Mouse (Mus musculus): ENCODE results near the gene Ap1ar.
A peak's percentile ranks its signal among the peaks of the same experiment; 100 is the strongest.

The Ap1ar gene

DNA sequence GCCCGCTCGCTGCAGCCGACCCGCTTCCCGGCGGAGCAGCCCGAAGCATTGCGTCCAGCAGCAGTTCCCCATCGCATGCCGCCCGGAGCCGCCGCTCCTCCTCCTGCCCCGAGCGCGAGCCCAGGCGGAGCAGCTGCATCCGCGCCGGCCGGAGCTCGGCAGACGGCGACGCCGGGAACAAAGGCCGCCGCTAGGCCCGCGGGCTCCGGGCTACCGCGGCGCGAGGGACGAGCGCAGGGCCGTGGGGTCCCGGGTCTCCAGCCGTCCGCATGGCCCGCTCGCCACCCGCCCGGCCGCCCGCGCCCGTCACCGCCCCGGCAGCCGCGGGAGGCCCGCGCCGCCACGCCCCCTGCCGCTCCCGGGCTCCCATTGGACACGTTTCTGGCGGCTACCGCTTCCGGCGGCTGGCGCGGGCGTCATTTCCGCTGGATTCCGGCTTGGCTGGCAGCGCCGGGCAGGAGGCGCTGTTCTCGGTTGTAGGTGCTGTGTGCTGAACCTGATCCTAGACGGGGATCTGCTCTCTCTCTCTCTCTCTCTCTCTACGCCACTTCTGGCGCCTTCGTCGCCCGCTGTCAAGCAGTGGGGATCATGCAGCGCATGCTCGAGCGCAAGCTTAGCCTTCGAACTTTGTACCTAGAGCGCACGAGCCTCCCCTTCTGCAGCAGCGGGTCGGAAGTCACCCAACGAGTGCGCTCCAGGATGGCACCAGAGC, at the start of gene Ap1ar:
Gene Ap1ar (minus strand): TSS at position 370 of the 712 bp plus-strand sequence.
- peak; percentile 97 for ATAC-seq (ENCODE audit: low TSS enrichment)

DNA sequence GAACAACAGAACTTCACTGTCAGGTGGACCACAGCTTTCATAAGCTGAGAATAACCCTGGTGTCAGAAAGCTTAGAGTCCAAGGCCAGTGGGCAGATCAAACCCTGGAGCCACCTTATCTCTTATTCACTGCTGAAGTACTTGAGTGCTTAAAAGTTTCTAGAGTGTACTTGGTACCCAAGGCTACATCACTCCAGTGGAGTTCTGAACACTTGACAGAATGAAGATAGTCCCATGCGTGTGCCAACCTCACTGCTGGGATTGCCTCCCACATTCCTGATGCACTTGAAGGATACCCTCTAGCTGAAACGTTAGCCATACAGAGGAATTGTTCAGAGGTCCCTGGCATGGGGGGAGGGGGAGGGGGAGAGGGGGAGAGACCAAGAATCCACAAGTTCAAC, 44.4 kb upstream of the Ap1ar start:
- ATAC-seq (ENCODE audit: low TSS enrichment) = no peak

DNA sequence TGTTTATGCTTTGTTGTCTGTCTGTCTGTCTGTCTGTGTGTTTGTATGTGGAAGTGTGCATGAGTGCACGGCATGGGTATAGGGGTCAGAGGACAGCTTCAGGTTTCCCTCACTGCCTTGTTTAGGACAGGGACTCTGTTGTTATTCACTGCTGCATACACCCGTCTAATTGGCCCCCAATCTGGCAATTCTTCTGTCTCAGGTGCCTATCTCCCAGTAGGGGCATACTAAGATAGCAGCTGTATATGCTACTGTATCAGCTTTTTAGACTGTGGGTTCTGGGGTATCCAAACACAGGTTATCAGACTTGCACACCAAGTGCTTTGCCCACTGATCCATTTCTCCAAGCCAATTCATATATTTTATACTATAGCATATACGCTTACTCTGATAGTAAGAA, 42.6 kb upstream of the Ap1ar start:
- ATAC-seq (ENCODE audit: low TSS enrichment) = no peak

- no peak for ATAC-seq (ENCODE audit: low TSS enrichment)
Observed at GRCm38 (mm10) chr3:127875509-127875908, 38.2 kb upstream of the Ap1ar start.

- no peak for ATAC-seq (ENCODE audit: low TSS enrichment)
Observed at GRCm38 (mm10) chr3:127875059-127875458, 37.7 kb upstream of the Ap1ar start.

GRCm38 (mm10) chr3:127874254-127874883, 37.0 kb upstream of the Ap1ar start:
- ATAC-seq (ENCODE audit: low TSS enrichment) = no peak

DNA sequence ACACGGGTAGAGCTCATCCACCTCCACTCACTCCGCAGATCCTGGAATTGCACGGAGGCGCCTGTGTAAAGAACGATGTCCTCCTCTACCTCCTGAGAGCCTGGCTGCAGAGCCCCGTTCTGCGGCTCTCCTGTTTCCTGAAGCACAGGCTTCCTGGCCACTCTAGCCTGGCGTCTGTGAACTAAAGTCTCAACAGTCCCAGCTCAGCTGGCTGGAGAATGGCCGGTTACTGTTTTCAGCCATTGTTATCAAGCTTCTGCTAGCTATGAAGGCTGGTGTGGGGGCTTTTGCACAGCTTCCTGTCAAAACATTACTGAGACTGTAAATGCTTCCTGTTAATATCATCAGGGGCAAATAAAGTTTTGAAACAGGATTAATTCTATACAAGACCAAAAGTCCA, 34.3 kb upstream of the Ap1ar start:
- ATAC-seq (ENCODE audit: low TSS enrichment) = no peak

DNA sequence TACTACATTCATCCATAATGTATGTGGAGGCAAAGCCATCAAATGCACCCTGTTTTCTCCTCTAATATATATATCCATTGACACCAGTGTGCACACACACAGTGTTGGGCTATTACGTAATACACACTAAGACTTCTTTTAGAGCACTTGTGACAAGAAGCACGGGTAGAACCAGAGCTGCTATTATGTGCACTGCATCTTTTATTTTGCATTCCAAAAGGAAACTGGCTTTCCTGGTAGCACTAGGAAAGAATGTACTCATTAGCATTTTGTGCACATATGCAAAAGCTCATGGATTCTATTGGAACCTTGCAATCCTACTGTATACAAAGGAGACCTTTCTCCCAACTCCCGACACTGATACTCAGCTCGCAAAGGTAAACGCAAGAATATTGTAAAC, 31.6 kb upstream of the Ap1ar start:
- ATAC-seq (ENCODE audit: low TSS enrichment) = peak; percentile 77

GRCm38 (mm10) chr3:127868046-127868758, 30.9 kb upstream of the Ap1ar start:
- peak; percentile 35 for ATAC-seq (ENCODE audit: low TSS enrichment)

DNA sequence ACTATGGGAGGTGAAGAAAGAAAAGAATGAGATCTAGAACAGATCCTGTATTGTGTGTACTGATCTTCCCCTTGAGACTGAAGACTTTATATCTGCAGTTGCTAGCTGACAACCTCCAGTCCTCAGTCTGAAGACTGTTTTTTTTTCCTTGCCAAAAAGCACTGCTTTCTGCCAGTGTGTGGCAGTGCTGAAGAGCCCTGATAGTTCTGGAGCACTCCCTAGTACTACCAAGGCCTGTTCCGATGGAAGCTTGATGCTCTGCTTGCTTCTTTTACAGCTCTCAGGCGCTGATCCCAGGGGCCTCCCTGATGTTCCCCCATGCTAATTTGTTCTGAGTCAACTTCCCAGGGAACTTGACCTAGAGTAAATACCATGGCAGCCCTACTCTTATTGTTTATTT, 26.9 kb upstream of the Ap1ar start:
- ATAC-seq (ENCODE audit: low TSS enrichment) = peak; percentile 82

DNA sequence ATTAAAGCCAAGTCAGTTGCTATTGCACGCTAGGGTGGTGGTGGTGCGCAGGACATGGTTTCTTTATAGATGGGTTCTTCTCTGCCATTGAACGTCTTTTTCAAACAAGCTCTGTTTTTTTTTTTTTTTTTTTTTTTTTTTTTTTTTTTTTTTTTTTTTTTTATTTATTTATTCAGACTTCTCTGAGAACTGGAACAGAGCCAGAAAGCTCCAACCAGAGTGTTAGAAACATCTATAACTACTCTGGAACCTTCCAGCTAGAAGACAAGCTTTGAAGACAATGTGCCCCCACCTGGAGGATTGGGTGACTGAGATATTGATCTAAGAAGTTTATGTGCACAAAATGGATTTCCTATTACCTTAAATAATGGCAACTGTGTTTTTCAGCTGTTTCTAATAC, 26.2 kb upstream of the Ap1ar start:
- ATAC-seq (ENCODE audit: low TSS enrichment) = no peak

- ATAC-seq (ENCODE audit: low TSS enrichment) = no peak
Observed at GRCm38 (mm10) chr3:127862479-127862878, 25.2 kb upstream of the Ap1ar start.

GRCm38 (mm10) chr3:127861340-127861739, 24.0 kb upstream of the Ap1ar start:
- no peak for ATAC-seq (ENCODE audit: low TSS enrichment)

DNA sequence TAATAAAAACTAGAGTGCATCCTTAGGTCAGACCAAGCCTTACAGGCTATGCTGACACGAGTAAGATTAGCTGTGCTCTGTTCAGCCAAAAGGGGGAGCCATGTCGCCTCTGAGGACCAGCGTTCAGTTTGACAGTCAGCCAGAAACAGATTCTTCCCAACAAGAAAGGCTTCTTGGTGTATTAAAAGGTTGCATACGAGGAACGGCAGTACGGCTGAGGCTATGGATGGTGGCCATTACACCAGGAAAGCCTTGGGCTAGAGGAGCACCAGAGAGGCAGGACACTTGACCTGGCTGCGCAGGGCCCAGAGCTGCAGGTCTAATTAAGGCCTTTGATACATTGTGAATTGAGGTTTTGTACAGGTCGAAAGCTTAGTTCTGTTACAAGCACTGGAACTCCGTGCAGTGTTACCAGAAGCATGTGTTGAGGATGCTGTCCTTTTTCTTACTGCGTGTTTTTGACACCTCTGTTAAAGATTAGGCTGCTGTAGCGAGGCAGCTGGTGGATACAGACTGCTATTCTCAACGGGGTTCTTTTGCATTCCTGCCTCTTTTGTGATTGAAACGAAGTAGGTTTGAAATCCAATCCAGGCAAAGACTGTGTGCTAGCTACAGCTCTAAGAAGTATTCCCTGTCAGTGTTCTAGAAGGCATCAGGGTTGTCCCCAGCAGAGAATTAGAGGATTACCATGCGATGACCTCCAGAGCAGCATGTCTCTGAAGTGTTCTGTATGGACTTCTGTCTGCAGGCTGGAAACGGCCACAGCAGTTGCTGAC, 16.3 kb upstream of the Ap1ar start:
- ATAC-seq (ENCODE audit: low TSS enrichment) = peak; percentile 76

GRCm38 (mm10) chr3:127852722-127853121, 15.4 kb upstream of the Ap1ar start:
- ATAC-seq (ENCODE audit: low TSS enrichment) = no peak

GRCm38 (mm10) chr3:127850776-127851646, 13.7 kb upstream of the Ap1ar start:
- ATAC-seq (ENCODE audit: low TSS enrichment) = peak; percentile 72

DNA sequence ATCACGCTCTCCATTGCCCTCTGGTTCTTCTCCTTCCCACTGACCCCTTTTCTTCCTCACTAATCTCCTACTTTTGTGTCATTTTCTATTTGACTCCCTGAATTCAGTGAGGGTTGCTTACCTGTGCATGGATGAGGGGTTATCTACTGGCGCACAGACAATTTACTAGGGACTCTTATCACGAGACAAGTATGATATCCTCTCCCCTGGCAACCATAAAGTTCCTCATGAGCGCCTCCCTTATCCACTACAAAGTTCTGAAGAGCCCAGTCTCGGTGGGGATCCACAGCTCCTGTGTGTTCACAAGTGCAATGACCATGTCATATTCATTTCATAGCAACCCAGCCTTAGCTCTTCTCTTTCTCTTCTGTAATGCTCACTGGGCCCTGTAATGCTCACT, 12.6 kb upstream of the Ap1ar start:
- ATAC-seq (ENCODE audit: low TSS enrichment) = no peak

GRCm38 (mm10) chr3:127848088-127848808, 10.9 kb upstream of the Ap1ar start:
- ATAC-seq (ENCODE audit: low TSS enrichment) = no peak

GRCm38 (mm10) chr3:127843941-127844327, 6.6 kb upstream of the Ap1ar start:
- no peak for ATAC-seq (ENCODE audit: low TSS enrichment)

GRCm38 (mm10) chr3:127843324-127843940, 6.1 kb upstream of the Ap1ar start:
- no peak for ATAC-seq (ENCODE audit: low TSS enrichment)
